Mouse (Mus musculus): ENCODE data around the gene Id1.

Gene Id1

GRCm38 (mm10) chr2:152736090-152736601, at the start of gene Id1:
Id1 (plus strand) TSS chr2:152736251.
- peak; percentile 71 for DNase-seq (ENCODE audit: low read depth, low spot score)

GRCm38 (mm10) chr2:152686399-152686798, 49.7 kb upstream of the Id1 start:
- DNase-seq (ENCODE audit: low read depth, low spot score), result no peak

- DNase-seq (ENCODE audit: low read depth, low spot score), result no peak
Measured at GRCm38 (mm10) chr2:152686806-152687267, 49.2 kb upstream of the Id1 start, which contains the start of gene Mcts2. Mcts2 (plus strand) TSS chr2:152687035.

GRCm38 (mm10) chr2:152691564-152692217, 44.4 kb upstream of the Id1 start:
- DNase-seq (ENCODE audit: low read depth, low spot score), result no peak

- peak; percentile 64 for DNase-seq (ENCODE audit: low read depth, low spot score)
Measured at GRCm38 (mm10) chr2:152693233-152693632, 42.8 kb upstream of the Id1 start.

GRCm38 (mm10) chr2:152693735-152694134, 42.3 kb upstream of the Id1 start:
- DNase-seq (ENCODE audit: low read depth, low spot score), result no peak

- DNase-seq (ENCODE audit: low read depth, low spot score), result no peak
Measured at GRCm38 (mm10) chr2:152694708-152695107, 41.3 kb upstream of the Id1 start.

GRCm38 (mm10) chr2:152696016-152696415, 40.0 kb upstream of the Id1 start:
- DNase-seq (ENCODE audit: low read depth, low spot score), result no peak

- peak; percentile 80 for DNase-seq (ENCODE audit: low read depth, low spot score)
Measured at GRCm38 (mm10) chr2:152696476-152697164, 39.4 kb upstream of the Id1 start.

- no peak for DNase-seq (ENCODE audit: low read depth, low spot score)
Measured at GRCm38 (mm10) chr2:152700138-152700537, 35.9 kb upstream of the Id1 start.

- DNase-seq (ENCODE audit: low read depth, low spot score), result no peak
Measured at GRCm38 (mm10) chr2:152700725-152701124, 35.3 kb upstream of the Id1 start.

GRCm38 (mm10) chr2:152703596-152704255, 32.3 kb upstream of the Id1 start:
- no peak for DNase-seq (ENCODE audit: low read depth, low spot score)

GRCm38 (mm10) chr2:152704256-152704605, 31.8 kb upstream of the Id1 start:
- no peak for DNase-seq (ENCODE audit: low read depth, low spot score)

- no peak for DNase-seq (ENCODE audit: low read depth, low spot score)
Measured at GRCm38 (mm10) chr2:152704811-152705370, 31.2 kb upstream of the Id1 start.

GRCm38 (mm10) chr2:152705993-152706571, 30.0 kb upstream of the Id1 start:
- no peak for DNase-seq (ENCODE audit: low read depth, low spot score)

GRCm38 (mm10) chr2:152707186-152707585, 28.9 kb upstream of the Id1 start:
- no peak for DNase-seq (ENCODE audit: low read depth, low spot score)

GRCm38 (mm10) chr2:152707627-152708026, 28.4 kb upstream of the Id1 start:
- DNase-seq (ENCODE audit: low read depth, low spot score), result no peak

GRCm38 (mm10) chr2:152709066-152709465, 27.0 kb upstream of the Id1 start:
- no peak for DNase-seq (ENCODE audit: low read depth, low spot score)

GRCm38 (mm10) chr2:152716241-152716772, 19.7 kb upstream of the Id1 start:
- no peak for DNase-seq (ENCODE audit: low read depth, low spot score)

- DNase-seq (ENCODE audit: low read depth, low spot score), result no peak
Measured at GRCm38 (mm10) chr2:152717652-152718051, 18.4 kb upstream of the Id1 start.

GRCm38 (mm10) chr2:152718076-152718475, 18.0 kb upstream of the Id1 start:
- DNase-seq (ENCODE audit: low read depth, low spot score), result no peak
